Mouse (Mus musculus) spleen, adult 12 weeks (tissue): Measurements from ENCODE around the gene Galnt17.

ENCODE experiments used
- DNase-seq: peaks from one replicate; pipeline ENCODE4 v3.0.0; 2022; ENCODE audit warnings: low spot score

The Galnt17 gene

GRCm38 (mm10) chr5:131120296-131120840, 187.9 kb downstream of the Galnt17 start:
- DNase-seq = no peak

- DNase-seq = no peak
Measured at GRCm38 (mm10) chr5:131119896-131120295, 188.4 kb downstream of the Galnt17 start.

DNA sequence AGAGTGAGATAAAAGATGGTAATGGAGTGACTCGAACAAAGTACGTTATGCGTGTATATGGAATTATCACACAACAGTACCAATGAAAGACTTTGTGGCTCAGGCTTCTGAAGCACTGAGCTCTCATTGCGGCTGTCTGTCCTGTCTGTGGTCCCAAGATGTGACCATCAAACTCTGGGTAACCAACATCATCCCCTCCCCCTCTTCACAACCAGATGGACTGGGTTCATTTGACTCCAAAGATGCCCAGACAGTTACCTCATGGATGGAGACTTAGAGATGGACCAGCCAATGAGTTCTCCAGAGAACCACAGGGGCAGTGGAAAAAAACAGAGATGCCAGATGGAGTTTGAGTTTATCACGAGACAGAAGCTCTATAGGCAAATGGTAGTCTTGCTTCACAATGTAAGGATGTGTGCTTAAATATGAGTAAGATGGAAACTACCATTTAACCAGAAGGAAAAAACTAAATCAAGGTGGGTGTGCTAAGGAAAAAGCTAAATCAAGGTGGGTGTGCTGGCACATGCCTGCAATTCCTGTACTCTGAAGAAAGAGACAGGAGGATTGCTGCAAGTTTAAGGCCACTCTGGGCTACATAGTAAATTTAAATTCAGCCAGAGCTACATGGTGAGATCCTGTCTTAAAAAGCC, 190.8 kb downstream of the Galnt17 start:
- no peak for DNase-seq

DNA sequence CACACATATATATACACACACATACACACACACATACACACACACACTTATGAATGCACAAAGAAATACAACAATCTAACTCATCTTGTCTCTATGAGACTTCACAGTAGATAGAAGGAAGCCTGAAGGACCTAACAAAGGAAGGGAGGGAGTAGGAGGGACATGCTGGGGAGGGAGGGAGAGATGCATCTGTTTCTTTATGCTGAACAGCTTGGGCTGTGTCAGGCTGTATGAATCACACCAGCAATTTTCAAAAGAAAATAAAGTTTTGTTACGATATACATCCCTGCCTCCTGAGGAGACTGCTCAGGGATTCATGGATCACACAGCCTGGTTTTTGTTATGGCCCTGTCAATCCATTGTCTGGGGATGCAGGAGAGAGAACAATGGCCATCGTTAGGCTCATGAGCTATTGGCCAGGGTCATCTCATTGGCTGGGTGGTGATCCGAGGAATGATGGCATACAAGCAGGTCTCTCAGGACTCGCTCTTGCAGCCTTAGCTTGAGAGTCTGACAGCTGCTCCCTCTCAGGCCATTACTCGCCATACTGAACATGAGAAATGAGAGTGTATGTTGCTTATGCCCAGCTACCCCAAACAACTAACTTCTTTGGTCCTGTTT, 194.3 kb downstream of the Galnt17 start:
- no peak for DNase-seq

GRCm38 (mm10) chr5:131107188-131107587, 201.1 kb downstream of the Galnt17 start:
- no peak for DNase-seq

DNA sequence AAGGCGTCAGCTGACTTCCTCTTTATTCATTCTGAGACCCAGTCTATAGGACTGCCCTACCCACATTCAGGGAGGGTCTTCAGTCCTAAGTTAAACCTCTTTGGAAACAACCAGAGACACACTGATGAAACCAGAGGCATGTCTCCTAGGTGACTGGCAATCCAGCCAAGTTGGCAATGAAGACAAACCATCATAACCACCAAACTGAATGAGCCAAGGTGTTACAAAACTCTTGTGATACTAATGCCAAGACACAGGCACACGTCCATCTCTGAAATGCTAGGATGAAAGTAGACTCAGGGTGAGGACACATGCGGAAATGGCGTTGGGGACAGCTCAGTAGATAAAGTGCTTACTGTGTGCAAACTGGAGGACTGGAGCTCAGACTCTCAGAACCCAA, 211.5 kb downstream of the Galnt17 start:
- no peak for DNase-seq

GRCm38 (mm10) chr5:131095635-131096034, 212.7 kb downstream of the Galnt17 start:
- DNase-seq = no peak

- no peak for DNase-seq
Measured at GRCm38 (mm10) chr5:131094771-131095170, 213.5 kb downstream of the Galnt17 start.

DNA sequence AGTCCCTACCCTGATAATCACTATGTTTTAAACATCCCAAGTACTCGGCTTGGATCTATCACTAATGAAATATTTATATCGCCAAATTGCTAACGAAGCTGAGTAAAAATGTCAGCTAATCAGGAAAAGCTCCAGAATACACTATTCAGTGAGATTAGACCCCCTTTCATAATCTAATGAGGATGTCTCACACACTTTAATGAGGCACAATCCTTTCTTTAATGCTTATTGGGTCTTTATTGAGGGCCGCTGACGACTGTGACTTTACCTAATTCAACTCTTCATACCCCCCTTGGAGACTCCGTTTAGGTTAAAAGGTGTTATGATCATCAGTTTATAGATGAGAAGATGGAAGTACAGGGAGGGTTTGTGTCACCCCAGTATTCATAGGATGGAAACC, 214.2 kb downstream of the Galnt17 start:
- no peak for DNase-seq

GRCm38 (mm10) chr5:131089876-131090275, 218.4 kb downstream of the Galnt17 start:
- no peak for DNase-seq

DNA sequence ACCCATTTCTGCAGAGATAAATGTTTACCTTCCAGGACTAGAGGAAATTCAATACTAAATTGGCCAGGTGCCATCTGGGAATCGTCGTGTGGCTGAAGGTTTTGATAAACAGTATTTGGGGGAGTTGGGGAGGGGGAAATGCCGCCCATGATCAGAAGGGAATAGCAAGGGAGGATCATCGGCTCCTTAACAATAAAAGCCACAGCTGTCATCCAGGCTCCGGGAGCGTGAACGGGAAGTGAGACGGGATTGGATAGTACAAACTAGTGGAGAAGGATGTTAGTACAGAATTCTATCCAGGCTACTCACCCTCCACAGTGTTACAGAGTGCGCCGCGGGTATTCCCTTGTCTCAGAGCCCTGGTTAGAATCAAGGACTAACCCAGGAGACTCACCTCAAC, 219.4 kb downstream of the Galnt17 start:
- no peak for DNase-seq

DNA sequence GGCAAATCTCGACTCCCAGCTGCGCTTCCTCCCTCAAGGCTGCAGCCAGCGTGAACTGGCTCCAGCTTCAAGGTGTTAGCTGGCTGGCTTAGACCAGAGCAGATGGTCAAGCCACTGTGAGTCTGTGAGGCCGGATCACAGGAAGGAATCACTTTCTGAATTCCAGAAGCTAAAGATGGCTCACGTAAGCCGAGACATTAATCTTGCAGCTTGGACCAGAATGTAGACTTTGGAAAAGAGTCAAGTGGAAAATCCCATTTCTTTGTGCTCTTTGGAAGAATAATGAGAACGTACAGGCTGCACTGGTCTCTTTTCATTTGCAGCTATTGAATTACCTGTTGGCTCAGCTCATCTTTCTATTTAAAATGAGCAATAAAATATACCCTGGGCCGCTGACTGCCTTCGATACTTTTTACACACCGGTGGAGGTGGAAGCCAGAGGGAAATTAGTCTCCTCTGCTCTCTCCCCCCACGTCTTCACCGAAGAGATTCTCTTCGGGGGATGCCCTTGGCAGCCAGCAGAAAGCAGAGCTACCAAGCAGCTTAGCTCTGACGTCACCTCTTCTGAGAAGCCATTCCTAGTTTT, 225.1 kb downstream of the Galnt17 start:
- no peak for DNase-seq

DNA sequence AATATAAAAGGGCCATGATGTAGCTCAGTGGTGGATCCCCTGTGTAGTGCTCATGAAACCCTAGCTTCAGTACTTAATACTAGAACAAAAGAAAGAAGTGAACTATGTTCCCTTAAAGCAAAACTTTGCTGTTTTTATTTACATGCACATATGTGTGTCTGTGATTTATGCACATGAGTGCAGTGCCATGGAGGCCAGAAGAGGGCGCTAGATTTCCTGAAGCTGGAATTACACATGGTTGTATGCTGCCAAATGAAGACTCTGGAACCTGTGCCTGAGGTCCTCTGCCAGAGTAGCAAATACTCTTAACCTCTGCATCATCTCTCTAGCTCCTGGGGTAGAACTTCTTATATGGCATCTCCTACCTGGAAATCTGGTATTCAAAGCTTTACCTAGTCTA, 230.6 kb downstream of the Galnt17 start:
- no peak for DNase-seq

DNA sequence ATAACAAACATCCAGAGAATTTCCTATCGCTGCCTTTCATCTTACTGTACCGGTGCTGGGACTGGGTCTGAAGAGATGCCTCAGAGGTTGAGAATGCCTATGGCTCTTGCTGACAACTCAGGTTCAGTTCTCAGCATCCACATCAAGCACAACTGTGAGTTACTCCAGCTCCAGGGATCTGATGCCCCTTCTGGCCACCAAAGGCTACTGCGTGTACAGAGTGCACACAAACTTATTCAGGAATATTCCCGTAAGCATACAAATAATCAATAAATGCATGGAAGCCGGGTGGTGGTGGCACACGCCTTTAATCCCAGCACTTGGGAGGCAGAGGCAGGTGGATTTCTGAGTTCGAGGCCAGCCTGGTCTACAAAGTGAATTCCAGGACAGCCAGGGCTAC, 232.5 kb downstream of the Galnt17 start:
- no peak for DNase-seq

- DNase-seq = no peak
Measured at GRCm38 (mm10) chr5:131074295-131074694, 234.0 kb downstream of the Galnt17 start.

GRCm38 (mm10) chr5:131065174-131065573, 243.1 kb downstream of the Galnt17 start:
- no peak for DNase-seq

DNA sequence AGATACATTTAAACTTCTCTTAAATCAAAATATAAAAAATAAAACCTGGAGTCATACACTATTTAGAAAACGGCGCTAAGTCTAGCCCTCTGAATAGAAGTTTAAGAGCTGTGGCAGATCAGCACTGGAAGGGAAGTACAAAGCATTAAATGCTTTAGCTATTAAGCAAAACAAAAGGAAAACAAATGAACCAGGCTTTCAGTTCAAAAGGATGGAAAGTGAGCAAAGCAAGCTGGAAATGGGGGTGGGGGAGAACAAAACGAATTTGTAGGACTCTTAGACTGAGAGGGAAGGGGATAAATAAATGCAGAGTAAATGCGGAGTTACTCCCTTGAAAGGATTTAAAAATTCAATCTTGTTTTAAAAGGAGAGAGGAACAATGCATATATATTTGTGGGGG, 259.8 kb downstream of the Galnt17 start:
- no peak for DNase-seq

- DNase-seq = no peak
Measured at GRCm38 (mm10) chr5:131043130-131043529, 265.2 kb downstream of the Galnt17 start.

DNA sequence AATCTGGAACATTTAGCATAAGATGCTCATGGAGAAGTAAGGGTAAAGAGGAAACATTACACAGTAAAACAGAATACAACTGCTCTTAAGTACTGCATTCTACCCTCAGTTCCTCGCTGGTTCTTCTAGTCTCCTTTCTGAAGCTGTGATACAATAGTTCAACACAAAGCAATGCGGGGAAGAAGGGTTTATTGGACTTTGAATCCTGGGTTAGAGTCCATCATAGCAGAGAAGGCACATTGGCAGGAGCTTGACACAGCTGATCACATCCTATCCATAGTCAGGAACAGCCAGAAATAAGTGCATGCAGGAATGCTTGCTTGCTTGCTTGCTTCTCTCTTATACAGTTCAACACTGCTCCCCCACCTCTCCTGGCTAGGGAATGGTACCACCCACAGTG, 267.9 kb downstream of the Galnt17 start:
- DNase-seq = no peak

- DNase-seq = no peak
Measured at GRCm38 (mm10) chr5:131039611-131040313, 268.5 kb downstream of the Galnt17 start.

GRCm38 (mm10) chr5:131024506-131024905, 283.8 kb downstream of the Galnt17 start:
- DNase-seq = no peak

DNA sequence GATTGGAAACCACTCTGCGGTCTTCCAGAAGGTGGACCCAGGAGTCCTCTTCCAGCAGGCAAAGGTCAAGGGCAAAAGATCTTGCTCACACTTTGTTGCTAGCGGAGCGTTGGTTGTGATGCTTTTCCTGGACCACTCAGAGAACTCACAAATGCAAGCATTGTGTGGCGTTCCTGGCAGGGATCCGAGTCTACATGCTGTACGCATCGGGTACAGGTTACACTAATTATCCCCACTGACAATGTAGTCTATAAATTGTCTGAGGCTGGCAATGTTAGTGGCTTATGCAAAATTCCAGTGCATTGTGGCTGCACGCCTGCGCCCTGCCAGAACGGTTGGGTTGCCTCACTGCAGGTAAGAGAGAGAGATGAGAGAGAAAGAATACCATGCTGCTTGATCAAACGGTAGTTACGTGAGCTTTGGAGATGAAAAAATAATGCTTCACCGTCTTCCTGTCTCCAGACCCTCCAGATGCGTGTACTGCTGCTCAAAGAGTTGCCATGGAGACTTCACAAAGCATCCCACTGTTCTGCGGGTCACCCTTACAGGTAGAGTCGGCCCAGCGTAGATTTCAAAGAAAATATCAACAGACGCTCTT, 285.8 kb downstream of the Galnt17 start:
- DNase-seq = no peak
